Mouse (Mus musculus): Measurements from ENCODE around the gene Gm26920. TPM values are rescaled to one million over a fixed set of nuclear protein-coding genes. Genes with fewer than 3 reads are reported as not detected.

Gene Gm26920
- polyA plus RNA-seq (2017; shearing (Covaris generic)), result not detected

DNA sequence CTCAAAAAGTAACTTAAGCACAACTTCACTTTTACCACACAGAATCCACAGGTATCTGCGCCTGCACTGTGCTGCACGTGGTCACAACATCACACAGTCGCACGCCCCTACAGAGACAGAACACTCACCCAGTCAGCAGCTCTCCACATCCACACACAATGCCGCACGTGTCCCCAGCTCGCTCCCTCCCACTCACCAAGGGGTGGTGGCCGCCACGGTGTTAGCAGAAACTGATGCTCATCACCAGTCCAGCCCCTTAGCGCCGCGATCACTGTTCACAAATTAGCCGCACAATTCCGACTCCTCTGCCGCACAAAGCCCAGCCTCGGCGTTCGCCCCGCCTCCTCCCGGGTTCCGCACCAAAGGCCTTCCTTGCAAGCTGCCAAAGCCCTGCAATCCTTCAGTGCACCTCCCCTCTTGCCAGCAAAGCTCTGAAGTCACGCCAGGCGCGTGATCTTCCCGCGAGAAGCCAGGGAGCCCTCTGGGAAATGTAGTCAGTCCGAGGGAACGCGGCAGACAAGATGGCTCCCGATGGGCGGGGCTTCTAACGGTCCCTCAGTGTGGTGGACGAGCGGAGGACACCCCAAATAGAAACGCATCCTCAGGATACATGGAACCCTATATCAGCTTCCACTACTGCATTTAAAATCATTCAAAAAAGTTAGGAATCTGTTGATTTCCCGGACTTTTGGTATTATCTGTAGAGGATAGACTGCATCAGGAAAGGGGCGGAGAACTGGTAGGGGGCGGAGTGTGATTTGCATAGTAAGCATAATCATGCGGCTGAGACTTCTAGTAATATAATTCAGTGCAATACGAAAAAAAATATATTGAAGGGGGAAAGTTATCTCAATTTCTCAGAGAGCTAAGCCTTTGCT lies at the start of gene Gm26920, which contains the start of gene Zfp566:
Gene Gm26920, minus strand, starts transcription at position 319 of the 878 bp plus-strand sequence.
Gene Zfp566, minus strand, starts transcription at position 436 of the 878 bp plus-strand sequence.

DNA sequence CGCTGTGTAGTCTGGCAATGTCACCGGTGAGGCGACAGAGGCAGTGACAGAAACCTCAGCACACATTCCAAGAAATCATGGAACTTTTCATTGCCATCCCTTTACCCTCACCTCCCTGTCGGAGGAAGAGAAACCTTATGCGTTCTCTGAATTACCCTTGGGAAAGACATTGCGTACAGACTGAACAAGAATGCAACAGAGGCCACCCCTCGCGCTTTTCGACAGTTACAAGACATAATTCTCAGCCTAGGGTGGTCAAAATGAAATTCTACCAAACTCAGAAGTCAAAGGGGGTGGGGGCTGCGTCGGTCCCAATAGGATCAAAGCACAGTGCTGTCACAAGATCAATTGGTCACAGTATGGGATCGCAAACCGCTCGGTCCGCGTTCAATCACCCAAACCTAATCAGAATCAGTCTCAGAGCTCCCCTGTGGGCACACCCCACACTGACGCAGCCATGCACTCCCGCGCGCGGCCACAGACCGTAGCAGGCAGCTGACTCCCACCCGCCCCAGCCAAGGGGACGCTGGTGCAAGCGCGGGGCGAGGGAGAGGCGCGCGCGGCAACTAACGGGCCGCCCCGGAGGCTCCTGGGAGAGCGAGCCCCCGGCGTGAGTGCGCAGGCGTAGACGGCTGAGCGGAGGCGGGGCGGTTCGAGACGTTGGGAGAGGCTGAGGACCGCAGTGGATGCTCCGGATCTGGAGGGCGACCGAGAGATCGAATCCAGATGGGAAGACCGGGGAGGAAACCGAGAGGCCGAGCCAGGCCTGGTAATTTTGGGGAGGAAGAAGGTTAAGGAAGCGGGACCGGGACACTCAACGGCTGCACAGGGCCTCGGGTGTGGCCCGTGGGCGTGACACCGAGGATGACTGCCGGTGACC lies 31.3 kb upstream of the Gm26920 start, which contains the start of gene Zfp382:
Gene Zfp382, plus strand, starts transcription at position 635 of the 880 bp plus-strand sequence.

DNA sequence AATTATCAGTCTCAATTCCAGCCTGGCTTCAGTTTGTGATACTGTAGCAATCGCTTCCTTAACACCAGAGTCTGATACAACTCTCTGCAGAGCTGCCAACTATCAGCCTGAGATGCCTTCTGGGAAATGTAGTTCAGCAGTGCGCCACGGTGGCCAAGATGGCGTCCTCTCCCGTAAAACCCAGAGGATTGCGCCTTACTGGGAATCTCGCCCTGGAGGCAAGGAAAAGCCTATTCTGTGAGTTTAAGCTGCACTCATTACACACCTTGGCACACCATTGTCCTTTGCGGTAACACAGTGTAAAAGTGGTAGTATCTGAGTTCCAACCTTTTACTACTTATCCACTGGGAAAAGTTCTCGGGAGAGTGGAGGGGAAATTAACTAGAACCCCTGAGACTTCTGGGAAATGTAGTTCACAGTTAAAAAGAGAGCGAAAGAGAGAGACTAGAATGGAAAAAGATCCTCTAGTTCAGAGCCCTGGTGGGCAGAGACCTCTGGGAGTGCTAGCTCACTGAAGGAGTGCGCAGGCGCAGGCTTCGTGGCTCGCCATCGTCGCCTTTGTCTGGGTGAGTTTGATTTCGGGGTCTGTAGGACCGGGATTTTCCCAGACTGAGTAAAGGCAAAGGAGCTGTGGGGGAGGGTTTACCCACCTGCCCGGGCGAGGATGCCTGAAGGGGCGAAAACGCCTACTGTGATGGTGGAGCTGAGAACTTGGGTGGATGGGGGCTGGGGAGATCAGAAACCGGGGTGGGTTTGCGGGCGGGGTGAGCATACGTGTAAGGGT lies 4.6 kb upstream of the Gm26920 start, which contains the start of gene Zfp260:
Gene Zfp260, plus strand, starts transcription at position 132 of the 784 bp plus-strand sequence.

DNA sequence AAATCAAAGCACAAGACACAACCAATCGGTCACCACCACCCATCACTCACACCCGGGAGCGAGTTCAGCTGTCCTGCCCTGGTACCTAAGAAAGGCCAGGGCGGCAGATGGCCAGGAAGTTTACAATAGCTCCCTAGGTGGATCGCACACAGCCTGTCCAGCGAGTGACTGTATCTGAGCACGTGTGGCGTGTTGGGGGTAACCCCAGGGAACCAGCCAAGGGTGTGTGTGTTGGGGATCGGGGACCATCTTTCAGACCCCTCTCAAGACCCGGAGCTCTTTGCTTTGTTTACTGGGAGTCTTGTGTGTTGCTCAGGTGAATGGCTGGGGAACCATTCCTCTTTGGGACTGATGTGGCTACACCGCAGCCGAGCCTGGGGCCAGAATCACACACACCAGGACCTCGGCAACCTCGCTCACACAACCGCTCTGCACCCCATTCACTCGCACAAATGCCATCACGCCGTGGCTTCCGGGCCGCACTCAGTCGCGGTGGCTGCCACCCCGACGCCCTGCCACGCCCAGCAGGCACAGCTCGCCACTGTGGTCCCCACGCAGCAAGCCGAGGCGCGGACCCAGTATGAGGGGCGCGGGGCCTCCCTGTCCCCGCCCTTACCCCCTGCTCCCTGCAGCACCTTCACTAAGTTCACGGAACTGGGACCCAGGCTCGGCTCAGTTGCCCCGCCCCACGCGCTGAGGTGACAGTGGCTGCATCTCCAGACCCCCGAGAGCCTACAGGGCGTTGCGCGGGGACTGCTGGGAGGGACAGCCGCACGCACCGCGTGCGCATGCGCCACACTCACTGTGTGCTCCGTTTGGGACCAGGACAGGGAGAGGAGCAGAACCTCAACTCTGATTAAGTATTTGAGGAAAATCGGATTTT lies 17.8 kb downstream of the Gm26920 start, which contains the start of gene Zfp82:
Gene Zfp82, minus strand, starts transcription at position 755 of the 883 bp plus-strand sequence.

DNA sequence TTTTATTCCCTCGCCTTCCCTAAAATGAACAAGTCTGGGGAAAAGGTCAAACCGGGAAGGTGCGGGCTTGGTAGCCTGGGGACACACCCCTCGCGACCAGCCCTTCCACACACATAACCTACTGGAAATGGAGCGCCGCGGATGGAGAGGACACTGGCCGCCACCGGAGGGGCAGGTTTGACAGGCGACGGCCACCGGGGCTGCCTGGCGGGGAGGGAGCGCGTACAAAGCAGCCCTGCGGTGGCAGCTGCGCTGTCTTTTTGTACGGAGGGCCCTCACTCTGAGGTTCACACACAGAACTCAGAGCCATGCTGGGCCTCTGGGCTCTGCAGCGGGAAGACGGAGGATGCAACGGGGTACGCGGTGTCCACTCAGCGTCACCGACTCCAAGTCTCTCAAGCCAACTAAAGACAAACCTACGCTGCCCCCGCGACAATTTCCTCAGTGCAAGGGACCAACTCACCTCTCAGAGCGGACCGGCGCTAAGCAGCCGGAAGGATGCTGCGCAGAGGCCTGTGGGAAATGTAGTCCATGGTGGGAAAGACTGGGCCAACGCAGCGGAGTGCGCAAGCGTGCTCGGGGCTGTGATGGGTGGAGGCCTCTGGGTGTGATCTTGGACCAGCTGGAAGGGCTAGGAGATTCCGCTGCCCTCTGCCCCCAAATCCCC lies 39.2 kb downstream of the Gm26920 start, which contains the start of gene Zfp14:
Gene Zfp14, minus strand, starts transcription at position 499 of the 667 bp plus-strand sequence.

Other genes starting within 250 kb of the Gm26920 start
- 2.5 TPM for gene Zfp940, start 236.7 kb downstream of the Gm26920 start, polyA plus RNA-seq (2017; shearing (Covaris generic))
- gene Zfp420, start 230.4 kb downstream of the Gm26920 start, polyA plus RNA-seq (2017; shearing (Covaris generic)), result 8.2 TPM
- gene Zfp27, start 183.8 kb downstream of the Gm26920 start, polyA plus RNA-seq (2017; shearing (Covaris generic)), result 2.1 TPM
- 0.51 TPM for gene Zfp383, start 182.2 kb downstream of the Gm26920 start, polyA plus RNA-seq (2017; shearing (Covaris generic))
- 4.2 TPM for gene Zfp74, start 136.3 kb downstream of the Gm26920 start, polyA plus RNA-seq (2017; shearing (Covaris generic))
- 5.6 TPM for gene Zfp568, start 106.5 kb downstream of the Gm26920 start, polyA plus RNA-seq (2017; shearing (Covaris generic))
- 1.2 TPM for gene Zfp14, start 39.0 kb downstream of the Gm26920 start, polyA plus RNA-seq (2017; shearing (Covaris generic))
- gene Zfp82, start 17.5 kb downstream of the Gm26920 start, polyA plus RNA-seq (2017; shearing (Covaris generic)), result 4.6 TPM
- gene Zfp566, start 117 bp upstream of the Gm26920 start, polyA plus RNA-seq (2017; shearing (Covaris generic)), result 8.9 TPM
- 57.5 TPM for gene Zfp260, start 4.4 kb upstream of the Gm26920 start, polyA plus RNA-seq (2017; shearing (Covaris generic))
- gene Zfp382, start 31.5 kb upstream of the Gm26920 start, polyA plus RNA-seq (2017; shearing (Covaris generic)), result 9.1 TPM
- 26.4 TPM for gene Zfp146, start 79.3 kb upstream of the Gm26920 start, polyA plus RNA-seq (2017; shearing (Covaris generic))
- not detected for gene Cox7a1, start 93.7 kb upstream of the Gm26920 start, polyA plus RNA-seq (2017; shearing (Covaris generic))
- 71.9 TPM for gene Capns1, start 108.4 kb upstream of the Gm26920 start, polyA plus RNA-seq (2017; shearing (Covaris generic))
- 22.1 TPM for gene Polr2i, start 141.5 kb upstream of the Gm26920 start, polyA plus RNA-seq (2017; shearing (Covaris generic))
- gene Tbcb, start 141.9 kb upstream of the Gm26920 start, polyA plus RNA-seq (2017; shearing (Covaris generic)), result 59.1 TPM
- not detected for gene Ovol3, start 145.3 kb upstream of the Gm26920 start, polyA plus RNA-seq (2017; shearing (Covaris generic))
- gene Thap8, start 189.7 kb upstream of the Gm26920 start, polyA plus RNA-seq (2017; shearing (Covaris generic)), result 0.37 TPM
- 5.2 TPM for gene Wdr62, start 190.0 kb upstream of the Gm26920 start, polyA plus RNA-seq (2017; shearing (Covaris generic))
- 0.41 TPM for gene Clip3, start 201.3 kb upstream of the Gm26920 start, polyA plus RNA-seq (2017; shearing (Covaris generic))
- gene Alkbh6, start 218.3 kb upstream of the Gm26920 start, polyA plus RNA-seq (2017; shearing (Covaris generic)), result 86.8 TPM
- 5.9 TPM for gene Syne4, start 224.4 kb upstream of the Gm26920 start, polyA plus RNA-seq (2017; shearing (Covaris generic))
- gene E130208F15Rik, start 231.3 kb upstream of the Gm26920 start, polyA plus RNA-seq (2017; shearing (Covaris generic)), result not detected
- gene Sdhaf1, start 233.5 kb upstream of the Gm26920 start, polyA plus RNA-seq (2017; shearing (Covaris generic)), result 20.6 TPM